Mouse (Mus musculus): ENCODE measurements around the gene Tcaim.

Gene Tcaim

DNA sequence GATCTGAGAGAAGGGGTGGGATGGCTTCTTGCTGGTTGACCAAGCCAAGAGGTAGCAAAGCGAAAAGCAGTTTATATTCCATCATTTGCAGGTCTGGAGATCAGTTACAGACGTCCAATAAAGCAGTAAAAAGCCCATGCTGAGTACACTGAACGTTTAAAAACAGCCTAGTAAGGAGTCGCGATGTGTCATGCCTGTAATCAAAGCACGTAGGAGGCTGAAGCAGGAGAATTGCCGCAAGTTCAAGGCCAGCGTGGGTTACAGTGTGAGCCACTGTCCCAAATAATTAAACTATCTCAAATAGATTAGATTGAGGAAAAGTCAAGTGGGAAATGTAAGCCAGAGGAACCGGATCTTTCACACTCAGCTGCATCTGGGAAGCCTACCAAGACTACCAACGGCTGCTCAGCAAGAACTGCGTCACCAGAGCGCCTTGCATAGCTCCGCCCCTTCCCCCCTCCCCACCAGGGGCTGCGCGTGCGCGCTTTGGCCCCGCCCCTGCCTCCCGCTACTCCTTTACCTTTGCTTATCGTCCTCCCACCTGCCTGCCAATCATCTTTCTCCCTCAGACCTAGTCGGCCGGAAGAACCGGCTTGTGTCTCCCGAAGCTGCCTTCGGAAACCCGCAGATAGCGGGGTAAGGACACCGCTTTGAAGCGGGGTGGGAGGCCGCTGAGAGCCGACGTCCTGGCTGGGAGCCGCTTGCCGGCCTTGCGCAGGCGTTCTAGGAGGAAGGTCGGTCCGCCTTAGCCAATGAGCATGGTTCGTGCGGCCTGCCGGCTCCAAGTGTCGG lies at the start of gene Tcaim:
Tcaim (plus strand) TSS at position 487 of the 792 bp plus-strand sequence.
- peak; percentile 97 for ATAC-seq (ENCODE audit: insufficient number of reproducible peaks, low FRiP score, low TSS enrichment)

DNA sequence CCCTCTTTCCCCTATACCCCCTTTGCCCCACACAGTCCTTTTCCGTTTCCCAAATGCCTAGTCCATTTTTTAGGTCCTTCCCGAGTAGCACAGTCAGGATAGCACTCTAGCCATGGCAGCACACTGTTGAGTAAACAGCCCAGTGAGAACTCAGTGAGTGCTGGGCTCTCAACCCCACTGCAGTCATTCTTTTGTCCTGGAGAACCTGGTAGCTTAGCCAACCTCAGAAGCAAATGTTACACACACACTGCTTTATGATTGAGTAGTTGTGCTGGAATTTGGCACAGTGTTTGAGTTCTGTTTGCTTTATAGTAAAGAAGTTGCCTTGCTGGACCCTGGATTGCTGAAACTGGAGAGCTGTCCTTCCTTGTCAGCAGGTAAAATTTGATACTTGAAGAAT lies 47.7 kb upstream of the Tcaim start:
- no peak for ATAC-seq (ENCODE audit: insufficient number of reproducible peaks, low FRiP score, low TSS enrichment)

DNA sequence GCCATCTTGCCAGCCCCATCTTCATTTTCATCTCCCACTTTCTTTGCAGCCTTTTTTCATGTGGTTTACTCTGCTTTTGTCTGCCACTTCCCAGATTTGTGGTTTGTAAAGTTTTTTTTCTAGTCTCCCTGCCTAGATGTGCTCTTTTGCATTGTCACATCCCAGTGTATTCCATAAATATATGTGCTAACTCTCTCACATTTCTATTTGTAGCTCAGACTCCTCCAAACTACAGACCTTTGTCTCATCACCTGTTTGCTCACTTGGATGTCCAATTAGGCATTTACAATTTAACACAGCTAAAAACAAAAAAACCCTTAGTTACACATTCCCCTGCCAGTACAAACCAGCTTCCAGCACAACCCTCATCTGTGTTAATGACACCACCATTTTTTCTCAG lies 45.2 kb upstream of the Tcaim start:
- ATAC-seq (ENCODE audit: insufficient number of reproducible peaks, low FRiP score, low TSS enrichment): no peak

DNA sequence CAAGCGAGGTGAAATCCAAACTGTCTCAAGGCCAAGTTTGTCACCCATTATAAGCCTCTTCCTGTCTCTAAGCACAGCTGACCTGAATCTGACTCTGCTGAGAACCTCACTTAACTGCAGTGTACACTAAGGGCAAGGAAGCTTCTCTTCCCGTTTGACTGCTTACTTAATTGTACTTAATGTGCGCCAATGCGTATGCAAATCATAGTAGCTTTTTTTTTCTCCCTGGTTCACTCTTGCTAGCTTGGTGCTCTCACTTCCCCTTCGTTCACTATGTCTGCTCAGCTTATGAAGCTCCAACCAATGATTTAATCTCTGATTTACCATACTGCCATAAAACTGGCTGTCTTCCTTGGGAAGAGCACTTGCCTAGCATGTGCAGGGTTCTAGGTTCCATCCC lies 20.1 kb upstream of the Tcaim start:
- no peak for ATAC-seq (ENCODE audit: insufficient number of reproducible peaks, low FRiP score, low TSS enrichment)

DNA sequence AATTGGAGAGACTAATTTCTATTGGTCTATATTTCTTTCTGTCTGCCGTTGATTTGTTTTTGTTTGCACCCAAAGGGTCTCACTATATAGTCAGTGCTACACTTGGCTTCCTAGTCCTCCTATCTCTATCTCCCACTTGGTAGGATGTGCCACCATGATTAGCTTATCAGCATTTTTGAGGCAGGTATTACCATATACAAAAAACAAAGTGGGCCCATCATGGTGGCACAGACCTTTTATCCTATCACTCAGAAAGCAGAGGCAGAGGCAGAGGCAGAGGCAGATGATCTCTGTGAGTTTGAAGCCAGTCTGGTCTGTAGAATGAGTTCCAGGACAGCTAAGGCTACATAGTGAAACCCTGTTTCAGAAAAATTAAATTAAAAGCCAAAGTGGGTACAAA lies 18.8 kb upstream of the Tcaim start:
- ATAC-seq (ENCODE audit: insufficient number of reproducible peaks, low FRiP score, low TSS enrichment): no peak

DNA sequence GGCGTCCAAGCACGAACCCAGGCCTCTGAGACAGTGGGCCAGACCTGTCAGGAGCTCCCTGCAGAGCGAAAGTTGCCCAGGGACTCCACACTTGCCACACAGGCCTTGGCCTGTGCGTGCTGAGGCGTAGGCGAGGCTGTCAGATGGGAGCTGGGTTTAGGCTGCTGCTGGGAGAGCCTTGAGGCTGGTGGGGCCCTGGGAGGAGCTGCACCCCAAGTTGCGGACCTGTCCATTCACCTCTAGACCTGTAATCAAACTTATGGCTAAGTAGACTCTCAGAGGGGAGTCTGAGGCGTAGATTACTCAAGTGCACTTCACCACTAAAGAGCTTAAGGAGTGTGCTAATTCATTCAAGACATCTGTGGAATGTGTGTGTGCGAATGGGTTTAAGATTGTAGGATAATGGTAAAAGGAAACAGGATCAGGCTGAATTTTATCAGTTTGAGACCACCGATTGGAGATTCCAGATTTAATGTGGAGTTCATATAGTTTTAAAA lies 554 bp downstream of the Tcaim start:
- ATAC-seq (ENCODE audit: insufficient number of reproducible peaks, low FRiP score, low TSS enrichment): no peak

DNA sequence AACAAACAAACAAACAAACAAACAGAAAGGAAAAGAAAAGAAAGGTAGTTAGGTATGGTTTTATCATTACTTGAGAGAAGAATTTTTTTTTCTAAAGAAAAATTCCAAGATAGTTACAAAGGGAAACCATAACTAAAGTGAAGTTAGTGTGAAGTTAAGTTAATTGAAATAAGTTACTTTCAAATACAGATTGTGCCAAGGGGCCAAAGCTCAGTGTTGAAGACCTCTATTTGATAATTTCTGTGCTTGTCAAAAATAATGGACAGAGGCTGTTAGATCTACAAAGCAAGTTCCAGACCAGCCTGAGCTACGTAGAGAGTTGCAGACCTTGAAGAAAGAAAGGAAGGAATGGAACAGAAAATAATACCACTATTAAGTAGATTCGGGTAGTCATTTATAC lies 1.8 kb downstream of the Tcaim start:
- no peak for ATAC-seq (ENCODE audit: insufficient number of reproducible peaks, low FRiP score, low TSS enrichment)

DNA sequence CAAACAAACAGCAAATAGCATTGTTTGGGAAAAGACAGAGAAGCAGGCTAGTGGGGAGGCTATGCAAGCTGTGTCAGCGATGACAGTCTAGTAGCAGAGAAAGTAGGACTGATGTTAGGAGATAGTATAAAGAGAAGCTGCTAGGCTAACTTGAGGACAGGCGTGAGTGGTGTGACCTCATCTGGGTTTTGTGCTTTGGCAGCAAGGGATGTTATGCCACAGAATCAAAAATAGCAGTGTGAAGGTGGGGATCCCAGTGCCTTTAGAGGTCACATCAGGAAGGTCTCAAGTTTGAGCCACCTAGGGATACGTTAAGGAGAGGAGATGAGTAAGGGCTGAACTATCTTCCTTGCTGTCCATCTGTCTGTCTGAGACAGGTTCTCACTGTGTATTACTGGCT lies 4.9 kb downstream of the Tcaim start:
- no peak for ATAC-seq (ENCODE audit: insufficient number of reproducible peaks, low FRiP score, low TSS enrichment)

DNA sequence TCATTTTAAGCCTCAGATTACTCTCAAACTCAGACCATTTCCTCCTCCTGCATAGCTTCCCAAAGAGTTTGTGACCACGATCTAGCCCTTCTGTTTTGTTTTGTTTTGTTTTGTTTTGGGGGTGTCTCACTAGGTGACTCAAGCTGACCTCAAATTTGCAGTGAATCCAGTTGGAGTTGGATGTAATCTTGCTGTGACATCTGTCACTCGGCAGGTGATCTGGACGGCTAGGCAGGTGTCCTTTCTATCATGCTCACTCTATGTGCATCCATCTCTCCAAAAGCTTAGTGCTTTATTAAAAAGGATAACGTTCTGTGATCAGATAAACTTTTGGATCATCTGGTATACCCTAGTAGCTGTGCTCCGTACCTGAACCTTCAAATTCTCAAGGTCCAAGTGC lies 7.0 kb downstream of the Tcaim start:
- ATAC-seq (ENCODE audit: insufficient number of reproducible peaks, low FRiP score, low TSS enrichment): no peak

DNA sequence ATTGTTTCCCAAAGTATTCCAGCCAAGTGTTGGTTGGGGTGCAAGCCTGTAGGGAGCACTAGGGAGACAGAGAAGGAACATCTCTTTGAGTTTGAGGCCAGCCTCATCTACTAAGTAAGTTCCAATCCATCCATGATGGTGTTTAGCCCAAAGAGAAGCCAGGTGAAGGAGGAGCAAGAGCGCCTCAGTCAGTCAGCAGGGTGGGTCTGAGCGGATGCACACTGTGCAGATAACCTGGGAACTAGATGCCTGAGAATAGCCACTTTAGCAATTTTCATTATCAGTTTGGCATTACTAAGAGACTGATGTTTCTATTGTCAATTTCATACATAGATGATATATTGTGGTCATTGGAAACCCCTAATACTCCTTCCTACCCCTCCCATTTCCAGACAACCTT lies 9.4 kb downstream of the Tcaim start:
- no peak for ATAC-seq (ENCODE audit: insufficient number of reproducible peaks, low FRiP score, low TSS enrichment)

DNA sequence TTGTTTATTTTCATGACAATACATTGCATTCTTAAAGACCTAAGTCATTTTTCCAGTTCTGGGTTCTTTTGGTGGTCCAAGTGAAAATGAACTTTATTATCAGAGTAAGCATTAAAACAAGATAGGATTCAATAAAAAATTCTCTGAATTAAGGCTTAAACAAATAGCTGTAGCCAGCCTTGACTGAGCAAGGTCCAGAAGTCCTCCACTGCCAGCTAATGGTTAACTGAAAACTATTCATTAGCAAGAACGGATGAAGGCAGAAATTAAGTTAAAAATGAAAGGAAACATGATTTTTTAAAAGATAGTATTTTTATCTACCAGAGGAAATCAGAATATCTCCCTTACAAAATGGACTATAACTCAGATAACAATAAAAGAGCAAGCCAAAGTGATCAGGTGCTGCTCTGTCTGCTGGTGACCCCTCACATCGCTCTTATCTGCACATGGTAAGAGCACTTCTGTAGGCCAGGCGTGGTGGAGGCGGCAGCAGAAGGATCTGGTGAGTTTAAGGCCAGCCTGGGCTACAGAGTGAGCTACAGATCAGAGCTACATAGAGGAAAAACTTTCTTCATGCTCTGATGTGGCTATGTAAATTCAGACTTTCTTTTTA lies 10.0 kb downstream of the Tcaim start:
- ATAC-seq (ENCODE audit: insufficient number of reproducible peaks, low FRiP score, low TSS enrichment): no peak

DNA sequence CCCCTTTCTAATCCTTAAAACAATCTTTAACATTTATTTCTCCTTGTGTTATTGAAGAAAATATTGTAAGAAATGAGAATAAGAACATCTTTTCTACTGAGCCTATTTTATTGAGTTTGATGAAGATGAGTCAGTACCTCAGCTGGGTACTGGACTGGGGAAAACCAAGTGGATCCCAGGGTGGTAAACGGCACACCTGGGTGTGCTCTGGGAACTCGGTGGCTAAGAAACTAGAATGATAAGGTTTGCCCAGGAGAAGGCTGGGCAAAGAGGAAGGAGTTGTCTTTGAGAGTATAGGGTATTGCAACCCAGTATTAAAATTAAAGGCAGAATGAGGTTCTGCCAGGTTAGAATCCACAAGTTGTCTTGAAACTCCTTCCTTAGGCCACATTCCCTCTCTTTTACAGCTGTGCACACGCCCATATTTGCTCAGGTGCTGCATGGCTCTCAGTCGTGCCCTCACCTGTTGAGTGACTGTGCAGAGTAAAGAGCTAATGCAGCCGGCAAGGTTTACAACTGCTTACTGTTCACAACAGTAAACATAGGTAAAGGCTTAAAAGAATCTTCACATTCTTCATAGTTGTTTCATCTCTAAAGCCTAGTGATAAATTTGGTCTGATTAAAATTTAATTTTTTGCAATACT lies 18.2 kb downstream of the Tcaim start:
- ATAC-seq (ENCODE audit: insufficient number of reproducible peaks, low FRiP score, low TSS enrichment): no peak

DNA sequence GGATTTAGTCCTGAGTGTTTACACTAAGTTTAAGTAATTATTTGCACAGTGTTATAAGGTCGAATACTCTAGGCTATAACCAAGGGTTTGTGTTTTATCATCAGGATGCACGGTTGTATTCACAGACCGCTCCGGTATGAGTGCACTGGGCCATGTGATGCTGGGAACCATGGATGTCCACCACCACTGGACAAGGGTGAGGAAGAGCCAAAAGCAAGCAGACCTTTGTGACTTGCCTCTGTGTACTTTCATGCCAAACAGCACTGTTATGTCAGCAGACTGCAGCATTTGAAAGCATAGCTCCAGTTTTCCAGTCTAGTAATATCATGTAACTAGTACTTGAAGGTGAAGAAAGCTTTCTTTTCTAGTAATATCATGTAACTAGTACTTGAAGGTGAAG lies 21.4 kb downstream of the Tcaim start:
- ATAC-seq (ENCODE audit: insufficient number of reproducible peaks, low FRiP score, low TSS enrichment): no peak

DNA sequence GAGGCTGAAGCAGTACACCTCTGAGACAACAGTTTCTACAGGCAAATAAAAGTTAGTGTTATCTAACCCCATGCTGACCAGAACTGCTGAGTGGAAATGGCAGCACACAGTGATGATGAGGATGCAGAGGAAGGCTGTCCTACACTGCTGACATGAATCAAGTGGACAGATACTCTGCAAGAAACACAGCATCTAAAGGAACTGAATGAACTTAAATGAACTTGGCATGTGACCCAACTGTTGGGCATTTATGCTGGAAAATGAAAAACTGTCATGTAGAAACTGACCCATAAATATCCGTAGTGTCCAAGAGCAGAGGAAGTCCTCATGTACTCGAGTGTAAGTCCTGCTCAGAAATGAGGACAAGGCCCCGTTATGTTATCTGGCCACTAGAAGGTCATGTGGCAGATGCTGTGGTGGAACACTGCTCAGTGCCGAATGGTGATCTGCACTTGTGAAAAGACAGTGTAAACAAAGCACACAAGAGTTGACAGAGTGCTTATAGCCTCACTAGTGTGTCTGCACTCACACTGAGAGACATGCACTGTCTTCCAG lies 24.6 kb downstream of the Tcaim start:
- no peak for ATAC-seq (ENCODE audit: insufficient number of reproducible peaks, low FRiP score, low TSS enrichment)

DNA sequence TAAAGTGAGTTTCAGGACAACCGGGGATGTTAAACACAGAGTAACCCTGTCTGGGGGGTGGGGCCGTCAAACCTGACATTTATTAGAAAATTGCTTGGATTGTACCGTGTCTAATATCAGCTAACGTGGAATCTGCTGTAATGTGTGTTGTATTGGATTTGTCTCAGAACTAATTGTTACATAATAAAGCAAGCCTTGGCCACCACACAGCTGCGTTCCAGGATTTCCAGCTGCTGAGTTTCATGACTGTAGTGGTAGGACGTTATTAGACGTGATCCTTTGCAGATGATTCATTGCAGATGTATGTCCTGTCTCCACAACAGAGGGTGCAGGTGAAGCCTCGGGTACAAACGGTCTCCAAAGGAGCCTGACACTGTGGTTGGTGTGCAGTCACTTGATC lies 30.8 kb downstream of the Tcaim start:
- ATAC-seq (ENCODE audit: insufficient number of reproducible peaks, low FRiP score, low TSS enrichment): no peak

DNA sequence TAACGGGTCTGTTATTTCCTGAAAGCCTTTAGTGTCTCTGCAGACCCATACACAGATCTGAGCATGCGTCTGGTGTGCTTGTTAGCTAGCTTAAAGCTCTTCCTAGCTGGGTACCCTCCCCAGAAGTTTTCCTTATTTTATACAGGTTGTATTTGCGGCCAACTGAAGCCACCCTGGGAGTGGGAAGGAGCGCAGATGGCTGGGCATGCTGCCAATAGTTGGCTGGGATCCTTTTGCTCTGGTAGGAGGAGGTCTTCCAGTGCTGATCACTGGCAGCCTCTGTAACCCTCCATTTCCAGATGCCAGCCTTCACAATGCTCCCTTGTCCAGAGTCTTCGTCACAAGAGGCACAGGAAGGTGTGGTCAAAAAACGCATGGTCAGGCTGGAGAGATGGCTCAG lies 31.5 kb downstream of the Tcaim start:
- no peak; the same call in 1 of the 2 replicates for ATAC-seq (ENCODE audit: insufficient number of reproducible peaks, low FRiP score, low TSS enrichment)

DNA sequence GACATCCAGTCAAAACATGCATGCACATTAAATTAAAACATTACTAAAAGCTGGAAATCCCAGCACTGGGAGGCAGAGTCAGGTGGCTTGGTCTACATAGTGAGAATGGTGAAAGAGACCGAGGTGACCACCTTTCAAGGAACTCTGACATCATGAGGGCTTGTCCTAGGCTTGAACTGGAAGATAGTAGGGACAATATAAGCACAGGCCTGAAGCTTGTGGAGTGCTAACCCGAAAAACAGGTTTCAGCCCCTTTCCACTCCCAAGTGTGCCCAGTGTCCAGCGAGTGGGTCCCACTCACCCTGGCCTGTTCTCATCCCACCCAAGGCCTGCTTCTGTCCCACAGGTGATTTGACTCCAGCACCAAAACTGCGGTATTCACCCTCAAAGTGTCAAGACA lies 31.9 kb downstream of the Tcaim start:
- no peak for ATAC-seq (ENCODE audit: insufficient number of reproducible peaks, low FRiP score, low TSS enrichment)

DNA sequence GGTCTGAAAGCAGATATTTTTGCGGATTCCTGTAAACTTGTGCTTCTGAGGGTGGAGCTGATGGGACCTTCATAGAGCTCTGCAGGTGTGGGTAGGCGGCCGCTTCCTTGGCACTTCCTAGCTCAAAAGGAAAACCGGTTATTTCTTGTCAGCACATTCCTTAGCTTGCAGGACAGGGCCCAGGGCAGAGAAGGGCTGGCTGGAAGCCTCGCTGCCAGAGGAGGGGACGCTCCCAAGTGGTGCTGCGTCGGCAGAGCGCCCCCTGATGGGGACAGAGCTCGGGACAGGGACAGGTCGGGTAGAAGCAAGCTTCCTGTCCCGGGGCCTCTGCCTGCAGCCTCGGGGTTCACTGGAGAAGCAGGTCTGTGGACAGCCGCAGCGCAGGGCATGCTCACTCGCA lies 32.3 kb downstream of the Tcaim start:
- ATAC-seq (ENCODE audit: insufficient number of reproducible peaks, low FRiP score, low TSS enrichment): no peak

DNA sequence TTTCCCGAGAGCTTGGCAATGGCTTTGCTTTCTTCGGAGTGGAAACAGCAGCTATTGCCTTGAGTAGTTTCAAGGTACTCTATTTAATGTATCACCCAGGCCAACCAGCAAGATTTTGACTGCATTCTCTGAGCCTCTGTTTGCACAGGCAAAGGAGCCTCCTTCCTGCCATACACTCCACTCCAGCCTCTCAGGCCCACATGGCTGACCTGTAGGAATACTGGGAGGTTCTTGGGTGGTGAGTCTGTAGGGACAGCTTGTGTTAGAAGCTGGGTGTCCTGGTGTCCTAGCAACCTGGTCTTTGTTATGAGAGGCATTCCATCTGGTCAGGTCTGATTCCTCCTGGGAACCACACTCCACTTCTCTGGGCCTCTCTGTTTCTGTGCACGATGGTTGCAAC lies 38.4 kb downstream of the Tcaim start, which contains the start of gene Gm35549:
Gm35549 (minus strand) TSS at position 276 of the 400 bp plus-strand sequence.
- ATAC-seq (ENCODE audit: insufficient number of reproducible peaks, low FRiP score, low TSS enrichment): no peak

DNA sequence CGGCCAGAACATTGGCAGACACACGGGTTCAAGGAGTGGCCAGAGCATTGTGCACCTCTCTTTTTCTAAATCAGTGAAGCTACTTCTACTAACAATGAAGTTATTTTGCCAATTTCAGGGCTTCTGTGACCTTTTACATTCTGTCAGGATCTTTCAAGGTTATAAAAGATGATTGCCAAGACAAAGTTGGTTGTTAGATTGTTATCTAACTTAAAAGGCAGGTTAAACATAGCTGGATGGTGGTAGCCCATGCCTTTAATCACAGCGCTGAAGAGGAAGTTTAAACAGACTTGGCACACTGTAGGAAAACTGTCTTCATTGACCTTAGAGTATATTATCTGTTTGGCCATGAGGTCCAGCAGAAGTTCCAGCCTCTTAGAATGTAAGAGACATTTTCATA lies 40.3 kb downstream of the Tcaim start:
- ATAC-seq (ENCODE audit: insufficient number of reproducible peaks, low FRiP score, low TSS enrichment): no peak

DNA sequence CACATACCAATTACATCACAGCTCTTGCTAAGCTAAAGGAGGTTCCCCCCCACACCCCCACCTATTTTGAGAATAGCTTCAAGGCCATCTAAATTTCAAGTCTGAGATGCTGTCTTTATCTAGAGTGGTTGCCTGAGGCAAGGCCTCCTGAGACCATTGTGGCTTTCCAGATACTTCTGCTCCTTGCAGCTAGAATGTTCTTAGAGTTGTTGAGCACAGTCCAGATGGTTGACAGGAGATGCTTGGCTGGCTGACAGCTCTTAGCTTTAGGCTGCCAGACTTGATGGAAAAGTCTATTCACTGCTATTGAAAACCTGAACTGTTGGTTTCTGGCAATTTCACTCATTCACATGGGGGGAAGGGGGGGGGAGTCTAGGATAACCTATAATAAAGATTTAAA lies 40.8 kb downstream of the Tcaim start:
- no peak for ATAC-seq (ENCODE audit: insufficient number of reproducible peaks, low FRiP score, low TSS enrichment)
